Mouse (Mus musculus): Measurements from ENCODE around the gene Tefm. TPM values are rescaled to one million over a fixed set of nuclear protein-coding genes. Genes with fewer than 3 reads are reported as not detected.

Gene Tefm
- polyA plus RNA-seq, 1 experiment, result 8.2 TPM

GRCm38 (mm10) chr11:80090555-80091164 is 51.3 kb downstream of the Tefm start:
- no peak for DNase-seq (ENCODE audit: low read depth)

- no peak for DNase-seq (ENCODE audit: low read depth)
Measured at GRCm38 (mm10) chr11:80089817-80090214, 52.2 kb downstream of the Tefm start.

DNA sequence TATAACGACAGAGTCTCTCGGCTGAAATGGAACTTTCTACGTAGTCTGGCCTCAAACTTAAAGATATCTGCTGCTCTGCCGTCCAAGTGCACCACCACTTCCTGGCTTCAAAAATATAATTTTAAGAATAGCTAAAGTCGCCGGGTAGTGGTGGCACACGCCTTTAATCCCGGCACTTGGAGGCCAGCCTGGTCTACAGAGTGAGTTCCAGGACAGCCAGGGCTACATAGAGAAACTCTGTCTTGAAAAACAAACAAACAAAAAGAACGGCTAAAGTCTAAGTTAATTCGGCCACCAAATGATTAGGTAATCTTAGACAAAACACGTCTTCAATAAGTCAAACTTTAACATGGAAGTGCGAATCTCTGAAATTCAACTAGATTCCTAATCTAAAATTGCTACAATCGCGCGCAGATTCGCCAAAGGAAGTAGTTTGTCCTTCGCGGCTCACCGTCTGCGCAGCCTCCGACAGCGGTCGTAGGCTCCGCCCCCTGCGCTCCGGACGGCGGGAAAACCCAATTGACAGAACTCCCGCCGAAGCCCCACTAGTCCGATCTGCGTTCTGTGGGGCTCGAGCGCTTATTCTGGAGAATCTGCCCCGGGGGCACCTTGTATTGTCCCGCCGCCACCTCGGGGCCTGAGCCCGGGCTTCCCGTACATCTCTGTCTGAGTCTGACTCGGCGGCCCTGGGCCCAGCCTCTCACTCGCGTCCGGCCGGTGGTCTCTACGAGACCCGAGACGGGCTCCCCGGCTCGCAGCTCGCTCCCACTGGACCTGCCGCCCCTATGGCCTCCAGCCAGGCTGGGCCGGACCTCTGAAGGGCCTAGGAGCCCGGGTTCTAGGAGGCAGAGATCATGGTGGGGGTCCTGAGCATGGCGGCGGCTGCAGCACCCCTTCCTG is 52.8 kb downstream of the Tefm start, which contains the start of gene Atad5:
Gene Atad5 (plus strand): TSS at position 484 of the 900 bp plus-strand sequence.
- DNase-seq (ENCODE audit: low read depth), result peak; percentile 27

GRCm38 (mm10) chr11:80086844-80087243 is 55.1 kb downstream of the Tefm start:
- no peak for DNase-seq (ENCODE audit: low read depth)

Other genes with a start within 250 kb of the Tefm start
- 8.2 and 8.5 TPM in 2 replicates for gene Utp6, start 179.8 kb downstream of the Tefm start, polyA plus RNA-seq (2012; rRNA removed)
- gene Suz12, start 149.1 kb downstream of the Tefm start, polyA plus RNA-seq (2012; rRNA removed), result 5.2 and 6.8 TPM in 2 replicates
- gene Crlf3, start 61.2 kb downstream of the Tefm start, polyA plus RNA-seq (2012; rRNA removed), result 8.3 and 9.9 TPM in 2 replicates
- 0.67 and 0.70 TPM in 2 replicates for gene Atad5, start 52.8 kb downstream of the Tefm start, polyA plus RNA-seq (2012; rRNA removed)
- 10.5 and 14.3 TPM in 2 replicates for gene Adap2, start 11.9 kb upstream of the Tefm start, polyA plus RNA-seq (2012; rRNA removed)
- 7.1 and 8.7 TPM in 2 replicates for gene Rnf135, start 41.7 kb upstream of the Tefm start, polyA plus RNA-seq (2012; rRNA removed)
- 16.0 and 18.1 TPM in 2 replicates for gene Rhot1, start 66.8 kb upstream of the Tefm start, polyA plus RNA-seq (2012; rRNA removed)
- 8.3 and 8.5 TPM in 2 replicates for gene Rhbdl3, start 158.7 kb upstream of the Tefm start, polyA plus RNA-seq (2012; rRNA removed)
- 5.1 and 6.9 TPM in 2 replicates for gene 5730455P16Rik, start 235.9 kb upstream of the Tefm start, polyA plus RNA-seq (2012; rRNA removed)
- gene Zfp207, start 241.1 kb upstream of the Tefm start, polyA plus RNA-seq (2012; rRNA removed), result 115 and 131 TPM in 2 replicates